Mouse (Mus musculus): ENCODE results near the gene Tmem210. TPM values are rescaled to one million over a fixed set of nuclear protein-coding genes. Genes with fewer than 3 reads are reported as not detected.

Gene Tmem210
- polyA plus RNA-seq, 1 experiment from 2014 or later = not detected

GRCm38 (mm10) chr2:25304657-25305541 is 17.0 kb downstream of the Tmem210 start:
- Histone ChIP-seq H3K4me3 (ENCODE audit: low read depth, low read length) (peak overlapping the region; percentile 13), H3K27me3 (ENCODE audit: insufficient read depth, low read length) (peaks cover 35% of the 10 kb centered on the region), H3K36me3 (replicated peaks; ENCODE audit: insufficient read depth, low read length) (no peaks in the 10 kb centered on the region), H3K9ac (replicated peaks) (no peak overlapping the region), H3K4me1 (ENCODE audit: insufficient read depth) (no peaks in the 10 kb centered on the region; the same call in 1 of the 2 replicates), H3K27ac (ENCODE audit: low read depth) (no peak overlapping the region), H3K4me2 (ENCODE audit: low read depth, low read length) (peak overlapping the region; percentile 51), H3K9me3 (ENCODE audit: low read length) (no peaks in the 10 kb centered on the region)
- no peak for TF ChIP-seq CTCF (IDR thresholded peaks at IDR 0.05; ENCODE audit: low read depth)
- TF ChIP-seq EP300 (IDR thresholded peaks at IDR 0.05; ENCODE audit: low read depth) = no peak
- ATAC-seq = no peak
- no peak for DNase-seq
- 2% methylated on average over 44 of the region's 45 CpGs for WGBS (ENCODE audit: insufficient replicate concordance)

- ATAC-seq (no peak), DNase-seq (no peak)
- Histone ChIP-seq H3K9ac (replicated peaks) (no peak overlapping the region), H3K4me2 (ENCODE audit: low read depth, low read length) (no peak overlapping the region), H3K4me1 (ENCODE audit: insufficient read depth) (no peaks in the 10 kb centered on the region; the same call in 1 of the 2 replicates), H3K36me3 (replicated peaks; ENCODE audit: insufficient read depth, low read length) (no peaks in the 10 kb centered on the region), H3K9me3 (ENCODE audit: low read length) (no peaks in the 10 kb centered on the region), H3K27me3 (ENCODE audit: insufficient read depth, low read length) (peaks cover 44% of the 10 kb centered on the region), H3K27ac (ENCODE audit: low read depth) (no peak overlapping the region), H3K4me3 (ENCODE audit: low read depth, low read length) (no peak overlapping the region)
- no peak for TF ChIP-seq EP300 (IDR thresholded peaks at IDR 0.05; ENCODE audit: low read depth)
- TF ChIP-seq CTCF (IDR thresholded peaks at IDR 0.05; ENCODE audit: low read depth) = no peak
- 45% methylated on average over 14 of the region's 14 CpGs for whole genome bisulfite sequencing (ENCODE audit: insufficient replicate concordance)
These were observed 17.8 kb downstream of the Tmem210 start for GRCm38 (mm10) chr2:25305587-25306359.

- Histone ChIP-seq H3K4me2 (ENCODE audit: low read depth, low read length) (no peak overlapping the region), H3K4me3 (ENCODE audit: low read depth, low read length) (no peak overlapping the region), H3K9ac (replicated peaks) (no peak overlapping the region), H3K27me3 (ENCODE audit: insufficient read depth, low read length) (peaks cover 58% of the 10 kb centered on the region), H3K9me3 (ENCODE audit: low read length) (no peaks in the 10 kb centered on the region), H3K36me3 (replicated peaks; ENCODE audit: insufficient read depth, low read length) (no peaks in the 10 kb centered on the region), H3K27ac (ENCODE audit: low read depth) (no peak overlapping the region), H3K4me1 (ENCODE audit: insufficient read depth) (no peaks in the 10 kb centered on the region; the same call in 1 of the 2 replicates)
- 45% methylated on average over 10 of the region's 10 CpGs for WGBS (ENCODE audit: insufficient replicate concordance)
- no peak for TF ChIP-seq EP300 (IDR thresholded peaks at IDR 0.05; ENCODE audit: low read depth)
- TF ChIP-seq CTCF (IDR thresholded peaks at IDR 0.05; ENCODE audit: low read depth) = no peak
- ATAC-seq = no peak
- no peak for DNase-seq
These were observed 22.2 kb downstream of the Tmem210 start for GRCm38 (mm10) chr2:25310180-25310579.

GRCm38 (mm10) chr2:25310969-25311368 is 23.0 kb downstream of the Tmem210 start:
- WGBS (ENCODE audit: insufficient replicate concordance) = 4% methylated on average over 22 of the region's 22 CpGs
- Histone ChIP-seq H3K27ac (ENCODE audit: low read depth) (no peak overlapping the region), H3K9me3 (ENCODE audit: low read length) (no peaks in the 10 kb centered on the region), H3K4me1 (ENCODE audit: insufficient read depth) (no peaks in the 10 kb centered on the region), H3K9ac (replicated peaks) (no peak overlapping the region), H3K36me3 (replicated peaks; ENCODE audit: insufficient read depth, low read length) (no peaks in the 10 kb centered on the region), H3K4me3 (ENCODE audit: low read depth, low read length) (no peak overlapping the region), H3K4me2 (ENCODE audit: low read depth, low read length) (no peak overlapping the region; the same call in 1 of the 2 replicates), H3K27me3 (ENCODE audit: insufficient read depth, low read length) (peaks cover 50% of the 10 kb centered on the region)
- TF ChIP-seq CTCF (IDR thresholded peaks at IDR 0.05; ENCODE audit: low read depth) = no peak
- no peak for TF ChIP-seq EP300 (IDR thresholded peaks at IDR 0.05; ENCODE audit: low read depth)
- DNase-seq (no peak), ATAC-seq (no peak)

- no peak overlapping the region; the same call in 1 of the 2 replicates for H3K4me2 ChIP-seq (ENCODE audit: low read depth, low read length)
- no peaks in the 10 kb centered on the region for H3K4me1 ChIP-seq (ENCODE audit: insufficient read depth)
- WGBS (ENCODE audit: insufficient replicate concordance) = 9% methylated on average over 11 of the region's 11 CpGs
- H3K9ac ChIP-seq (replicated peaks) = no peak overlapping the region
- H3K9me3 ChIP-seq (ENCODE audit: low read length) = no peaks in the 10 kb centered on the region
- H3K4me3 ChIP-seq (ENCODE audit: low read depth, low read length) = no peak overlapping the region
- ATAC-seq = no peak
- no peaks in the 10 kb centered on the region for H3K36me3 ChIP-seq (replicated peaks; ENCODE audit: insufficient read depth, low read length)
- no peak for TF ChIP-seq EP300 (IDR thresholded peaks at IDR 0.05; ENCODE audit: low read depth)
- no peak for TF ChIP-seq CTCF (IDR thresholded peaks at IDR 0.05; ENCODE audit: low read depth)
- H3K27me3 ChIP-seq (ENCODE audit: insufficient read depth, low read length) = peaks cover 54% of the 10 kb centered on the region
- no peak overlapping the region for H3K27ac ChIP-seq (ENCODE audit: low read depth)
- DNase-seq = no peak
These were observed 23.5 kb downstream of the Tmem210 start for GRCm38 (mm10) chr2:25311491-25311891.
